Mouse (Mus musculus) liver, postnatal 0 days (tissue): ENCODE measurements around the gene Hepacam.

Experiments used
- CTCF ChIP-seq: sonication (generic); IDR thresholded peaks from 2 replicates; pipeline ENCODE4 v1.5.1; 2016; ENCODE audit warnings: antibody characterized with exemption, low read depth
- EP300 ChIP-seq: IDR thresholded peaks from 2 replicates; pipeline ENCODE4 v1.6.1; 2016; ENCODE audit warnings: antibody characterized with exemption, low read depth, mild to moderate bottlenecking

DNA sequence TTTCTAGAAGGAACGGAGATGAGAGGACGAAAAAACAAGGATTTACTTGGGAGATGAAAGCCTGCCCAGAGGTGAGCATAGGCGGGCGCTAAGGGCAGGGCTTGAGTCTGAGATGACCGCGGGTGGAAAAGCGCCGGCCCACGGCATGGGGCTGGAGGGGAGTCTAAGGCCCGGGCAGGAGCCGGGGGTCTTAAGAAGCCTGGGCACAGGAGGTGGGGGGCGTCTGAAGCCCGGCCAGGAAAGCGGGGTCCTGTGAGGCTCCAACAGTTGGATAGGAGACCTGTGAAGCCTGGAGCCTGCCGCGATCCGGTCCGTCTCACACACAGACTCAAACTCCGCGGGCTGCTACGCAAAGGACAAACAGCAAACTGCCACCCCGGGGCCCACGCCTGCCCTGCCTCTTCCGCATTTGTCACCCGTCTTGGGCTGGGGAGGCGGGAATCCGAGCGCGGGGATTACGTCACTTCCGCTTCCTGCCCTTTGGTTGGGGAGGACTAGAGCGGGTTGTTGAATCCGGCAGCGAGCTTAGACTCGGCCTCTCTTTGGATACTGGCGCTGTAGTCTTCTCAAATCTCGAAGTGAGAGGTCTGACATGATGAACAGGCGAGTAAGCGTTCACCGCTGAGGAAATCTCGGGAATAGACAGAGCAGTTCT is 19.0 kb upstream of the Hepacam start, which contains the start of gene Ccdc15:
- TF ChIP-seq CTCF (0 out of 2 replicates have a peak, but pooled peaks have one; percentile 9), EP300 (peak; percentile 30; the same call in 1 of the 2 replicates)
